Mouse (Mus musculus) skeletal muscle tissue, adult 2 months (tissue): ENCODE measurements at regions not wholly inside any gene's neighbourhood (a gene's known extent, or its start where the extent isn't known, plus 50 kb on each side); places are given as distances from the start of the nearest gene placed in this dataset.

Experiments used
- DNase-seq: peaks from one replicate; pipeline ENCODE4 v3.0.0-alpha.2; 2012; ENCODE audit warnings: low read depth, low spot score

DNA sequence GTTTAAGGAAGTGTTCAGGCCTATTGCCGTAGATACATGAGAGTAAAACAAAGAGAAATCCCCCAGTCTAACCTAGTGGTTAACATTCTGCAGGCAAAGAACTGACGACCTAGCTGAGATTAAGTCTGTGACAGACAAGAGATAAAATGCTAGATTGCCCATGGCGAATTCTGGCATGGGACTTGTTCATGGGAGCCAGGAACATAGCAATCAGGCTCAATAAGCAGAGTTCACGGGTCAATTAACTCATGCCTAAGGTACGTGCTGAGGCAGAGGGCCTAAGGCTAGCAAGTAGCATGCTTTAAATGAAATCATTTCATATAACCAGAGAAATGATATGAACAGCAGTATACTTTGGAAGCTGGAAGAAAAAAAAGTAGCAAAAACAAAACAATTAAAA, 1119.2 kb upstream of the Adgrl2 start:
- no peak for DNase-seq

DNA sequence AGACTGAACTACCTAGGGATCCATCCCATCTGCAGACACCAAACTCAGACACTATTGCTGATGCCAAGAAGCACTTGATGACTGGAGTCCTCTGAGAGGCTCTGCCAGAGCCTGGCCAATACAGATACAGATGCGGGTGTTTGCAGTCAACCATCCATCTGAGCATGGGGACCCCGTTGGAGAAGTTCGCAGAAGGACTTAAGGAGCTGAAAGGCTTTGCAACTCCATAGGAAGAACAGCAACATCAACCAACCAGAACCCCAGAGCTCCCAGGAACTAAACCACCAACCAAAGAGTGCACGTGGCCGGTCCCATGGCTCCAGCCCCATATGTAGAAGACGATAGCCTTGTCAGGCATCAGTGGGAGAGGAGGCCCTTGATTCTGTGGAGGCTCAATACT, 1121.9 kb upstream of the Adgrl2 start:
- no peak for DNase-seq

DNA sequence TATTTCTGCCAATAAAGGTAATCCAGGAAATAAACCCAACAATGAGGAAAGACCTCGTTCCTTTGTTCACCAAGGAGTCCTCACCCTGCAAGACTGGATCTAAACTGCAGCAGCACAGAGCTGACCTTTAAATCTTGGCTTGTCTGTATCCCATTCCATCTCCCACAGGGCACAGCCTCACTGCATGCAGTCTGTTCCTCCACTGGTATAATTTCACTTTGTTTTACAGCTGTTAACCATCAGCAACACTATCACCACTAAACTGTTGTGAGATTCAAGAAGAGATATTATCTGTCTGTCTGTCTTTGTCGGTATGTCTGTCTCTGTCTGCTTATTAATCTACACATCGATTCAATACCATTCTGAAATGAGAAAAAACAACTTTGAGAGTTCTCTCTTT, 1129.5 kb upstream of the Adgrl2 start:
- DNase-seq = no peak

DNA sequence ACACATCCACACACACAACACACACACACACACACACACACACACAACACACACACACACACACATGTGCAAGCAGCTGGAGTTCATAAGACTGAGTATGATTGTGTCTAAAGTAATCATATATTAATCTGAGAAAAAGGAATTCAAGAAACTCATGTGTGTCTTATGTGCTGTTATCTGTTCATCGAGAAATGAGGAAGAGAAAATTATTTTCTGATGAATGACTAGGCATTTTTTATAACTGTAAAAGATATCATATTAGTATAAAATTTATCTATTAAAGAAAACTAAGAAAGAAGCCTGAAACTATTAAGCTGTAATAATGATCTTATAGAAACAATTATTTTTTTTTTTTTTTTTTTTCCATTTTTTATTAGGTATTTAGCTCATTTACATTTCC, 1156.3 kb upstream of the Adgrl2 start:
- no peak for DNase-seq

DNA sequence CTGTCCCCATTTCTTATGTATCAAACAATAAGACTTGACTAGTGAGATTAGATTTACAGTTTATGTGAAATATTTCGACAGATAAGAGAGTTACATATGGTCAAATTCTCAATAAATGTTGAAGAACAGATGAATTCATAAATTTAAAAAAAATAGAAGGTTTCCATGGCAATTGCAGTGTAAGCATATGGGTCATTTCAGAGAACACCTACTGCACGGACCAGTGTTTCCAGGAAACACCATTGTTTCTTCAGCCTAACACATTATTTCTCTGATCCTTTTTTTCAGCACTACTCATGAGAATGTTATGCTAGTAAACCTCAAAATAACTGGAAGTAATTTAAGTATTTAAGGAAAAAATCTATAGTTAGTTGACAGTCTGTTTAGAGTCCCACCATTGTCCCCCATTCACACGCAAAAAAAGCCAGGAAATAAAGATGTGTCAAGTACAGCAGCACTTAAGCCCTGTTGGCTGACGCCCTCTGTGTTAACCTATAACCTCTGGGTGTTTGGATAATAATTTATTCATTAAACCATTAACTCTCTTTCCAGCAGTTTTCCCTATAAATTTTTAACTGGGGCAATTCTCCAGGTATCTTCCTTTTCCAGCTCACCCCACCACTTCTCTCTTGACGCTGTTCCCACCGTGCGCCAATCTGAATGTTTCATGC, 1160.9 kb upstream of the Adgrl2 start:
- DNase-seq = no peak

DNA sequence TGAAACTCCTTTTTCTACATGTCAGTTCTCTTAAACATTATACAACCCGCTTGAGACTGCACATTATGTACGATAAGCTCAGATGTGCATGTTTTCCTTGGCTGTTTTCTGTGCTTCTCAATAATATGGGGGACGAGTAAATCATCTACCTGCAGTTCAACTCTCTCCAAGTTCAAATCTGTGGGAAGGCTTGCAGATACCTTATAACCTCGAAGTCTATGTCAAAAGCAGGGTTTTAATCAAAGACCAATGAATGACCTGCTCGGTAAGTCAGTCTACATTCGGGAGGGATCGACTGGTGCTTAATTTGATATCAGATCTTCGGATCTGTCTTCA, 1161.4 kb upstream of the Adgrl2 start:
- DNase-seq = no peak

DNA sequence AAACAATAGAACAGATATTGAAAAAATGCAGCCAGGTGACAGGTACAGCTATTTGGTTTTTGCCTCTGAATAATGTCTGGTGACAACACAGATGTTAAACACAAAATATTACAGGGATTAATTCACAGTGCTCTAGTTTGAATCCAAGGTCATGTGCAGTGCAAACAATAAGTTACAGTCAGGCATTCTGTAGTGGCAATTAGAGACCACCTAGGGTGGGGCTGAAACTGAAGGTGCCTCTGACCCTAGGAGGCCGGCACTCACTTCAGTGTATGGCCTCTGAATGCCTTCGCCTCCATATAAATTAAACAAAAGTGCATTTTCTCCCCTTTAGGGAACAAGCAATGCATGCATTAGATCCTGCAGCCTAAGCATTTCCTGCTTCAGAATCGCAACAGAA, 1162.5 kb upstream of the Adgrl2 start:
- DNase-seq = no peak

DNA sequence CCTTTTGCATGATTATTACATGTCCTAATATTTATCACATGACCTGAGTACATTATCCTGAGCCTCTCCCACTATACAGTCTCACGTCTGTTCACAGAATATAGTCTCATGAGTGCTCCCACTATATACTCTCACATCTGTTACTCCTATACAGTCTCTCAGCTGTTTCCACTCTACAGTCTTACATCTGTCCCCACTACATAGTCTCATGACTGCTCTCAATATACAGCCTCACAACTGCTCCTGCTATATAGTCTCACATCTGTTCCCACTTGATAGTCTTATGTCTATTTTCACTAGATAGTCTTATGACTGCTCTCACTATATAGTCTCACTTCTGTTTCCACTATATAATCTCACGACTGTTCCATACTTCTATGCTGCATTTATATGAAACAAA, 1195.5 kb upstream of the Adgrl2 start:
- DNase-seq = no peak

DNA sequence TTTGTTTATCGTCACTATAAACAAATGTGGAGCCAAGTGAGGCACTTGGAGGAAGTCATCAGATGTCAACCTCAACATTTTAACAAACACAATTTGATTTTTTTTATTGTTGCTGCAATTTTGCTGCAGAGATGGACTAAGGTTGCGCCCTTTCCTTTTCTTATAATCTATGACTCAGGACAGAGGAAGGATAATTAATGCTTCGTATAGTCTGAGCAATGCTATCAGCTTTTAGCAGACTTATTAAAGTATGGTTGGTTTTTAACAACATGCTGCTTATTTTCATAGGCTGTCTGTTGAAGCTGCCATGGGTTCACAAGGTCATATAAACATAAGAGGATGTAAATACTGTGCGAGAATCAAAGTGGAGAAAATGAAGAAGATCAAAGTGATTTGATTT, 1202.8 kb upstream of the Adgrl2 start:
- DNase-seq = no peak

DNA sequence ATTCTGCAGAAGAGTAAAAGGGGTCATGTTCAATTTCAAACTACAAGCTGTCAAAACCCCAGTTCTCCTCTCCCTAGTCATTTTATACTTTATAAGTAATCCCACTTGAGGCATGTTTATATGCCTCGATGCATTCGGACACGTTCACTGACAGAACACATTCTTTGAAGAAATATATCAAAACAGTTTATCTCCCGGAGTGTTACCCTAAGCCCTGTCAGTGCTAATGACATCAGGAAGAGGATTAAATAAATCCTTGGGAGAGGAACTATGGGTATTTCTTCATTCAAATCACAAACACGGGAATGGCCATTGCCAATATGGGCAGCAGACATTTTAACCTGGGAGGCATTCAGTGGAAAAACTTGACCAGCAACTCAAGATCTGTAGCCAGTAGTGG, 1208.1 kb upstream of the Adgrl2 start:
- no peak for DNase-seq

DNA sequence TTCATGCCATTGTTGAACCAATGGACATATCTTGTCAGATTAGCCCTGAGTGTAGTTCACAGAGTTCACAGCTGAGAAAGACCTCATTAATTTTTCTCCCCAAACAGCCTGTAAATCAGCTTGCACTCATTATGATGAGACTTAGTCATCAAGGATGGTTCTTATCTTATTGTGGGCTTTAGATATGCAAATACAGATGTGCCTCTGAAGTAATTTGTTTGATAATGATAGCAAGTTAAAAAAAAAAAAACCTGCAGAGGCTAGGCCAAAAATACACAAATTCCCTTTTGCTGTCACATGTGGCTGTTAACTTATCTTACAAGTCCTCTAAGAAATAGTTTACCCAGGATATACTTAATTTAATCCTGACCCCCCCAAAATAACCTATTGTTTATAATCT, 1215.5 kb upstream of the Adgrl2 start:
- DNase-seq = no peak

DNA sequence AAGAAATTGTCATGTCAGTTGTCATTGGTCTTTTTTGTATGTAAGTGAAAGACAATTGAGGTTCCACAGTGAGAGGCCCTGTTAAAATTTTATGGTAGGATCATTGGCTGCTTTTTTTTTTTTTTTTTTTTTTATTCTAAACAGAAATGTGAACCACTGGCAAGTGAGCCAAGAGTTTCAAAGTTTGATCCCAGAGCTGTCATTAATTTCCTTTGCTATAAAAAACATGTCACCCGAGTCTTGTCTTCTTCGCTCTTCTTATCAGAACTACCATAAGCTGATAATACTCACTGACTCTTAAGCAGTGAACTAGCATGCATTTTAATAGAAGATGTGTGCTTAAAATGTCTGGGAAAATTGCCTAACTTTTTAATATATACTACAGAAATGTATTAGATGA, 1204.4 kb upstream of the Adgrl4 start:
- DNase-seq = no peak

DNA sequence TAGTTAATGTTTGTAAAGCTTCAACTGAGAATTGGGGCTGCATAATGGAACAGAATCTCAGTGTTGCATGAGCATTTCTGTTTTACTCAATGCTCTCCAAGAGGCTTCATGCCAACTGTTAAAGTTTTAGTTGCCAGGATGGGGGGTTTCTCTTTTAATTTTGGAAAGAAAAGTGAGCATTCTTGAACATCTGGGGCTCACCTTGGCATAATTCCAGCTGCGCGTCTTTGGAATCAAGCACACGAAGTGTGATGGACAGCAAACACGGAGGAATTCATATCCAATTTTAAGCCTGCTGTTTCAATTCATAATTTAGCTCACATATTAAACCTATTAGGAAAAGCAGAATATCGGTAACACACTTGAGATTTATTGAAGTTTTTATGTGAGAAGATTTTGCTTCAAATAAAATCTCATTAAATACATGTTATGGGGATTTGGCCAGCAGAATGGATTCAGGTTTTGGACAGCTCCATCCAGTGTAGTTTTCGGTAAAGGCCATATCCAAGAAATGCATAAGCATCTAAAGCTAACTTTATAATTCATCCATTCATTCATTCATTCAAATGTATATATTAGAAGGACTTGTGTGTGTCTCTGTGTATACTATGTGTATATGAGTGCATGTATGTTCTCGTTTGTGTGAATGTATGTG, 1200.6 kb upstream of the Adgrl4 start:
- no peak for DNase-seq

DNA sequence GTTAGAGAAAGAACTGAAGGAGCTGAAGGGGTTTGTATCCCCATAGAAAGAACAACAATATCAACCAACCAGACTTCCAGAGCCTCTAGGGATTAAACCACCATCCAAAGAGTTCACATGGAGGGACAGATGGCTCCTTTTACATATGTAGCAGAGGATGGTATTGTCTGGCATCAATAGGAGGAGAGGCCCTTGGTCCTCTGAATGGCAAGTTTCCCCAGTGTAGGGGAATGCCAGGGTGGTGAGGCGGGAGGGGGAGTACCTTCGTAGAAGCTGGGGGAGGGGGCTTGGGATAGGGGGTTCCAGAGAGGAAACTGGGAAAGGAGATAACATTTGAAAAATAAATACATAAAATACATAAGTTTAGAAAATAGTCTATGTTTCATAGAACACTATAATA, 1162.6 kb upstream of the Adgrl4 start:
- DNase-seq = no peak

DNA sequence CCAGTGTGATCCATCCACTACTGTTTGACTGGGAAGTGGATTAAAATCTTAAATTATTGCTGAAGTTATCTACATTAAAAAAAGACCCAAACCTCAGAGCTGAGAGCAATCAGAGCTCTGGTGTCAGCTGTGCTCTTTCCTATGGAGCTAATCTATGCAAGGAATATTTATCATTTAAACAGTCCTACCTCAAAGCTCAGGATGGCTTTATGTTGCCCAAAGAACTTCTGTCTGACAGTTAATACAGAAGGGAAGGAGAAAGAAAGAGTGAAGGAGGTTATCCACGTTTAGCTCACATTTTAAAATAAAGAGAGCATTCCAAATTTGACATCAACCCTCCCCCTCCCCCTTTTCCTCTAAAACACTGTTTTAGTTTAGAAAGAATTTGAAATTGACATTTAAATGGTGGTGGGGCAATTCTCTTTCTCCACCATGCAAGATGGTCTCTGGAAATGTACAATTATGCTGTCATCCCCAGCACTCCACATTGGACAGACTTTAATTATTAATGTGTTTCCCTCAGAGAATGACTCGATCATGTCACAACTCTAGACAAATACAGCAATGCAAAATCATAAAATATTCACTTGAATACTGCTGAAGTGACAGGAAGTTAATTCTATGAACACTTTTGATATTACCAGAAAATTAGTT, 1141.5 kb upstream of the Adgrl4 start:
- no peak for DNase-seq

DNA sequence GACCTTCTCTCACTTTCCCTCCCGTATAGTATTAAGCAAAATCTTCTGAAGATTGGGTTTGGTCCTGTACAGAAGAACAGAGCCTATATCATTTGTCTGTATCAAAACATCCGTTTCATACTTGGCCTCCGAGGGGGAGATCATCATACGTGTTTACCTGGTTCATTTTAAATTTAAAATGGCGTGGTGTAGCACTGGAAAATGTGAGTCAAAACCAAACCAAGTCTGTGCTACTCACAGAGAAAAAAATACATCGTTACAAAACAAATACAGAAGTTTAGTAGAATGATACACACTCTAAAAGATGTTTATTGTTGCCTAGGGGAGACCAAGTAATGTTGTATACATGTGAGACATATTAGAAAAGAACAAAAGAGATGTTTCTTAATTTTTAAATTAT, 1108.9 kb upstream of the Adgrl4 start:
- DNase-seq = no peak

DNA sequence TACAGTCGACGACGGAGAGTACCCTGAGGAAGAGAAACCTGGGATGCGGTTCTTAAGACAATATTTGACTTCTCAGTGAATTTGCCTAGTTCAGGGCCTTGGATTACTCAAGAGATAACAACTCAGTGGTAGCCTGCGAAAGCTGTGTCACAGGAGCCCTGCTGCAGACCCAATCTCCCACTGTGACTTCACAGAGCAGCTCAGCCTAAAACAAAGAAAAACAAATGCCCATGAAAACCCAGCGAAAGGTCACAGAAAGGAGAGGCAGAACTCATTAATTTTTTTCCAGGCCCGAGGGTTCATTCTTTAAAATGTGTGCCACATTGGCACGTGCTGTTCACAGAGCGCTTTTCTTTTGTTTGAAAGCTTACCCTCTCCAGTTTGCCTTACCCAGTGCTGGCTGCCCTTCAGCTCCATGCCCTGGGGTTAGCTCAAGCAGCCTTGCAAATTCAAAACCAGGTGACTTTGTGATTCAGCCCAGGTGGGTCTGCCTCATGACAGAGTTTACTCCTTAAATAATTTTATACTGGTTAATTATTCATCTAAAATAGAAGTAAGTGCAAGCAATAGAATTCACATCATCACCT, 1085.5 kb upstream of the Adgrl4 start:
- DNase-seq = no peak

DNA sequence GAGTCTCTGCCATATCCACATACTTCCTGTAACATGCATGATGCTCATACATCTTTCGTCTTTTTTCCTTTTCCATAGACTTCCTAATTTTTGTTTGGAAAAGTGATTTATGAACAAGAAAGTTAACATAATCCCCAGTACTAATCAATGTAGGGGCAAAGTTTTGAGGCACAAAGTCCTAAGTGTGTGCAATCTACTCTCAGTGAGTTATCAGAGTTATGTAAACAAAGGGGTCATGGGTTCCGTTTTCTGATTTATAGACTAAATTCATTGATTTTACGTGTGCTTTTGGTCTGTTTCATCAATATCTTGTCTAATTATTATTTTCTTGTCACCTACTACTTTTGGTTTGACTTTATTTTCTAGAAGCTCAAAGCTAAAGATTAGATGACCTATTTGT, 1071.9 kb upstream of the Adgrl4 start:
- DNase-seq = no peak

DNA sequence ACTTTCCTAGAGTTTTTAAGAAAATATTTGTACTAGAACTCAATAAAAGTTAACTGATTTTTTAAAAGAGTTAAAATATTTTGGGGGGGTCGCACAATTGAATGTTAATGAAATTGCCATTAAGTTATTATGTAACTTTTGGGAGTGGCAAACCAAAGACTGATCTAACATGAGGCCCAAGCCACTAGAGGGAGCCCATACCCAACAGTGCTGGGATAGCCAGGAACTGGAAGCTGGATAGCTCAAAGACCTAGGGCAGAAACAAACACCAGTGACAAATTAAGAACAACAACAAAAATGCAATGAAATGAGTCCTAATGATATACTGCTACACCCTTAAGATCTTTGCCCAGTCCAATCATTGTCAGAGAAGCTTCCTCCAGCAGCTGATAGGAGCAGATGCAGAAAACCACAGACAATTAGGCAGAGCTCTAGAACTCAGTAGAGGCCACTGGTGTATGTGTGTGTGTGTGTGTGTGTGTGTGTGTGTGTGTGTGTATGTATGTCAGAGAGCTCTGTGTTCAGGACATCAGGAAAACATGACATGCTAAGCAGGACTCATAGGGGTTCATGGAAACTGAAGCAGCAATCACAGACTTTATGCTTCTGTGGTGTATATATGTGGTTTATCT, 1052.6 kb upstream of the Adgrl4 start:
- peak; percentile 7 for DNase-seq

DNA sequence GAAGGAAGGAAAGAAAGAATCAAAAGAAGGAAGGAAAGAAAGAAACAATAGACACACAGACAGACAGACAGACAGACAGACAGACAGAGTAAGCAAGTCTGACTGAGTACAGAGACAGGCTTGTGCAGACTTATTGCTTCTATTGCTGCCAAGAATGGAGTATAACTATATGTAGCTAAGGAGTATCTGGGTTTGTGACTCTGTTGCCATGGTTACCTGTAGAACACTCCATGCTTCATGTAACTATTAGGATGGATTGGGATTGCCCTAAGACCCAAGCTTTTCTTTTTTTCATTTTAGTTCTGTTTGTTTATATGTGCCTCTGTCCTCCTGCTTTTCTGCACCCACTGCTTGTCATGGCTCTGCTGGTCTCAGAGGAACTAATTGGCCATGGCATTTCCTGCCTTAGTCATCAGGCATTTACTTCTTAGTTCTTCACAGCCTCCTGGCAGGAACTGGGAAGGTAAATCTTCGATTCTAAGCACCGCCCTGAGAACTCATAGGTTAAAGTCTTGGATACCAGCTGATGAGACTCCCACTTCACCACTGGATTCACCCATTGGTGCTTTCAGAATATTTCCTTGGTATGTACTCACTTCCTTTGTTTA, 1035.9 kb upstream of the Adgrl4 start:
- no peak for DNase-seq

DNA sequence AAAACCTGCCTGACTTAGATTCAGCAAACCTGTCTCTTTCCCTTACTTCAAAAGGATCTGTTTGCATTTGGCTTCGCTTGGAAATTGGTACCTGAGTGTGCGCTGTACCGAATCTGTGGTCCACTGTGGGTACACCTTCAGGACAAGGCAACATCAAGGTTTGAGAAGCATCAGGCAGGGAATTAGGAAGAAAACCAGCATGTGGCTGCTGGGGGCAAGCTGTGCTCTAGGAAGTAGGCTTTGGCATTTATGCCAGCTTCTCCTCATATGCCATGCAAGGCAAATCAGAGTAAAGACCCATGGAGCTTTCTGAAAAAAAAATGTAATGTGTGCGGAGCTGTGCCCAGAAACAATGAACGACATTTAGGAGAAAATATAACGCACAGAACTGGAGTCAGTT, 1031.6 kb upstream of the Adgrl4 start:
- no peak for DNase-seq

DNA sequence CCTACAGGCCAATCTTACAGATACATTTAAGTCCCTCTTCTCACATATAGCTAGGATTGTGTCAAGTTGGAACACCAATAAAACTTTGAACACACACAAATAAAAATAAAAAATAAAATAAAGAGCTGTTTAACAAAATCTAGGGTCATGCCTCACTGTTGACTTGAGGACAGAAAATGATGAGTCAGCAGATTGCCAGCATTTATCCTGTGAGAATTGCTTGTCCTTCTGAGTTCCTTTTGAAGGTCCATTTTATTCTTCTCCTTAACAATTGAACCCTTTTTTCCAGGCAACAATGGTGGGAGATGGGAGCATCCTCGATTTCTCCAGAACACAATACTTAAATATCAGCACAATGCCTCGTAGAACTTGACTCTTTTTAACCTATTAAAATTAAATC, 1022.4 kb upstream of the Adgrl4 start:
- no peak for DNase-seq
